Mouse (Mus musculus) midbrain, embryonic 12.5 days (tissue): ENCODE results near the gene Plcd3. TPM values are rescaled to one million over a fixed set of nuclear protein-coding genes. Genes with fewer than 3 reads are reported as not detected.

ENCODE experiments used
- ATAC-seq: fragments of 200-750 bp; cut with Nextera tagmentation; 2 replicates; pipeline ENCODE4 v1.8.0; 2017; ENCODE audit warnings: low read depth, moderate TSS enrichment, moderate library complexity; ENCODE audit not compliant: low FRiP score
- H3K27ac ChIP-seq: fragments of 300-500 bp; sonication (generic); replicated peaks from 2 replicates; pipeline ENCODE4 v1.5.1; 2016; ENCODE audit warnings: mild to moderate bottlenecking
- H3K27me3 ChIP-seq: fragments of 300-500 bp; sonication (generic); 2 replicates; pipeline ENCODE4 v1.6.1; 2016; ENCODE audit warnings: mild to moderate bottlenecking
- H3K36me3 ChIP-seq: fragments of 300-500 bp; sonication (generic); 2 replicates; pipeline ENCODE4 v1.6.1; 2016
- H3K4me1 ChIP-seq: fragments of 300-500 bp; sonication (generic); 2 replicates; pipeline ENCODE4 v1.6.1; 2016
- H3K4me2 ChIP-seq: fragments of 300-500 bp; sonication (generic); replicated peaks from 2 replicates; pipeline ENCODE4 v1.6.1; 2016; ENCODE audit warnings: mild to moderate bottlenecking, moderate library complexity
- H3K4me3 ChIP-seq: fragments of 300-500 bp; sonication (generic); 2 replicates; pipeline ENCODE4 v1.5.1; 2016; ENCODE audit warnings: mild to moderate bottlenecking
- H3K9ac ChIP-seq: fragments of 300-500 bp; sonication (generic); replicated peaks from 2 replicates; pipeline ENCODE4 v1.6.1; 2016; ENCODE audit warnings: mild to moderate bottlenecking, moderate library complexity
- H3K9me3 ChIP-seq: fragments of 300-500 bp; sonication (generic); 2 replicates; pipeline ENCODE4 v1.6.1; 2016; ENCODE audit warnings: mild to moderate bottlenecking
- WGBS: fragments of 180-500 bp; shearing (Covaris S2); methylation state at CpG from one replicate; pipeline ENCODE4 v1.1.7; 2016; 5-methylcytosine and 5-hydroxymethylcytosine counted together
- polyA plus RNA-seq: library from polyadenylated mRNA; unstranded; fragments of >200 nt; fragmentation: Nextera tagmentation; extraction: Ambion mirVana; gene quantifications from 2 replicates; pipeline ENCODE4 v1.2.1, GENCODE M21; 2016

Gene Plcd3
- polyA plus RNA-seq, 1 experiment from 2014 or later, result 1.1 TPM

DNA sequence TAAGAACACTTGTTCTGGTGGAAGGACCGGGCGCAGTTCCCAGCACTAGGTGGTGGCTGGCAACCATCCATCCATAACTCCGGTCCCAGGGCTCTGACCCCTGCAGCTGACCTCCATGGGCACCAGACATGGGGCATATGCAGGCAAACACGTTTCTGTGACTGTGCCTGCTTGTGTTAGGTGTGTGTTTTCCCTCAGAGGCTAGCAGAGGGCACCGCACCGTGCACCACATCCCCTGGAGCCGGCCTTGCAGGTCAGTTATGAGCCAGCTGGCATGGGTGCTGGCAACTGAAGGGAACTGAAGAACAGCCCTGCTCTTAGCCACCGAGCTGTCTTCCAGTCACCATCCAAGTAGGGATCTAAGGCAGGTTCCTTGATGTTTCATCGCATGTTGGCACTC, 51.3 kb downstream of the Plcd3 start:
- no peaks in the 10 kb centered on the region for H3K4me1 ChIP-seq
- H3K4me2 ChIP-seq, result no peak overlapping the region
- ATAC-seq, result no peak
- no peak overlapping the region for H3K27ac ChIP-seq
- peaks cover 68% of the 10 kb centered on the region for H3K36me3 ChIP-seq
- no peaks in the 10 kb centered on the region for H3K9me3 ChIP-seq
- H3K27me3 ChIP-seq, result no peaks in the 10 kb centered on the region
- H3K9ac ChIP-seq, result no peak overlapping the region
- 91% methylated on average over 9 of the region's 9 CpGs for WGBS
- no peak overlapping the region for H3K4me3 ChIP-seq

DNA sequence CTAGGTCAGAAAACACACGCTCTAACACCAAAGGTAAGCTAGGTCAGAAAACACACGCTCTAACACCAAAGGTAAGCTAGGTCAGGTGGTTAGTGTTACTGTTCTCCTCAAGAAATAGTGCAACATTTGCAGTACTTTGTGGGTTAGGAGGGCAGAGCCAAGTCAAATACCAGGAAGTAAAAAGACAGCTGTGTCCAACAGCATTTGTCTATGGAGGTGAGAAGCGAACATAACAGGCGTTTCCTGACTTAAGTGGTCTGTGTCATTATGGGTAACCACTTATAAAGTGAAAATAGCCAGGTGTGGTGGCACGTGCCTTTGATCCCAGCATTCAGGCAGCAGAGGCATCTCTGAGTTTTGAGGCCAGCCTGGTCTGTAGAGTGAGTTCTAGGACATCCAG, 51.8 kb downstream of the Plcd3 start:
- WGBS, result 92% methylated on average over 5 of the region's 5 CpGs
- no peak overlapping the region for H3K4me3 ChIP-seq
- no peak overlapping the region for H3K4me2 ChIP-seq
- no peak overlapping the region for H3K27ac ChIP-seq
- no peaks in the 10 kb centered on the region for H3K9me3 ChIP-seq
- no peak overlapping the region for H3K9ac ChIP-seq
- no peak for ATAC-seq
- H3K27me3 ChIP-seq, result no peaks in the 10 kb centered on the region
- no peaks in the 10 kb centered on the region for H3K4me1 ChIP-seq
- H3K36me3 ChIP-seq, result peaks cover 72% of the 10 kb centered on the region

DNA sequence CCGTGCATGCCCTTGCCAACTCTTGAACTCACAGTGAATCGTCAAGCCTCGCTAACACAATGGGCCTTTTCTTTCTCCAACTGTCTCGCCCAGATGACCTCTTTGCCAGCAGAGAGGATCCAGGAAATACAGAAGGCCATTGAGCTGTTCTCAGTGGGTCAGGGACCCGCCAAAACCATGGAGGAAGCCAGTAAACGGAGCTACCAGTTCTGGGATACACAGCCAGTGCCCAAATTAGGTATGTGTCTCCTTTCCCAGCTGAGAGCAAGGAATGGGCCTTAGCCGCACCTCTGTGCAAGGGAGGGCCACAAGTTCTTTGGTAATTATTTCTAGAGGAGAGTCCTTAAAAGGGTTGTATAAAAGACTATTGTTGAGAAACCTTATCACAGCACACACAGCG, 55.2 kb downstream of the Plcd3 start:
- 70% methylated on average over 8 of the region's 8 CpGs for WGBS
- H3K4me1 ChIP-seq, result no peaks in the 10 kb centered on the region
- peaks cover 64% of the 10 kb centered on the region for H3K36me3 ChIP-seq
- no peak overlapping the region for H3K4me2 ChIP-seq
- H3K9me3 ChIP-seq, result no peaks in the 10 kb centered on the region
- H3K27ac ChIP-seq, result no peak overlapping the region
- no peak overlapping the region for H3K9ac ChIP-seq
- no peak for ATAC-seq
- H3K4me3 ChIP-seq, result no peak overlapping the region
- H3K27me3 ChIP-seq, result no peaks in the 10 kb centered on the region

DNA sequence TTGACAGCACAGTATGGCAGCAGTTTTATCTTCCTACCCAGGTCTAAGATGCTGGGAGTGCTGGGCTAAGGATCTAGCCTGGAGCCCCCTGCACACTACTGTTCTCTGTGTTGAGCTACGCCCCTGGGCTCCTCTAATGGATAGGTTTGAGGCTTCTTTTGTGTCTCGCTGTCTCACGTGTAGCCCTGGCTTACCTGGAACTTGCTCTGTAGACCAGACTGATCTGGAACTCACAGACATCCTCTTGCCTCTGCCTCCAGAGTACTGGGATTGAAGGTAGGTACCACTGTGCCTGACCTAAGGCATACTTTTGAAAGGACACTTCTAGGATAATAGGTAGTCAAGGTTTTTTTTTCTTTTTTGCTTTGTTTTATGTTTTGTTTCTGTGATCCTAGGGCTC, 57.5 kb downstream of the Plcd3 start:
- no peak overlapping the region for H3K9ac ChIP-seq
- H3K4me3 ChIP-seq, result no peak overlapping the region
- H3K9me3 ChIP-seq, result no peaks in the 10 kb centered on the region
- ATAC-seq, result no peak
- no peak overlapping the region for H3K27ac ChIP-seq
- 93% methylated on average over 3 of the region's 3 CpGs for WGBS
- H3K27me3 ChIP-seq, result no peaks in the 10 kb centered on the region
- no peak overlapping the region for H3K4me2 ChIP-seq
- H3K4me1 ChIP-seq, result no peaks in the 10 kb centered on the region
- peaks cover 51% of the 10 kb centered on the region for H3K36me3 ChIP-seq

DNA sequence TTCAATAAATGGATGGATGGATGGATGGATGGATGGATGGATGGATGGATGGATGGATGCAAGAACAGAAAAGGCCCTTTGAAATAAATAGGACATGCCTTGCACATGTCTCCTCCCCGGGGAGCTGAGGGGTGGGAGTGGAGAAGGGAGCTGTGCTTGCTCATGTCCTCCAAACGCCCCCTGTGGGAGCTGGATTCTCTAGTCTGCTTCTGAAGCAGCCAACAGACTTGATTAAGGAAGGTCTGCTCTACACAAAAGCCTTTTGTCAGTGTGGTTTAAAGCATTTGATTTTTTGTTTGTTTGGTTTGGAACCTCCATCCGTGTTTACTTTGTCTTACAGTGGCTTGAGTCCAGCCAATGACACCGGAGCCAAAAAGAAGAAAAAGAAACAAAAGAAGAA, 58.6 kb downstream of the Plcd3 start:
- Histone ChIP-seq H3K27ac (no peak overlapping the region), H3K4me1 (no peaks in the 10 kb centered on the region), H3K9me3 (no peaks in the 10 kb centered on the region), H3K27me3 (no peaks in the 10 kb centered on the region), H3K9ac (no peak overlapping the region), H3K4me2 (no peak overlapping the region), H3K36me3 (peaks cover 57% of the 10 kb centered on the region), H3K4me3 (no peak overlapping the region)
- no peak for ATAC-seq
- WGBS, result 80% methylated on average over 4 of the region's 4 CpGs

DNA sequence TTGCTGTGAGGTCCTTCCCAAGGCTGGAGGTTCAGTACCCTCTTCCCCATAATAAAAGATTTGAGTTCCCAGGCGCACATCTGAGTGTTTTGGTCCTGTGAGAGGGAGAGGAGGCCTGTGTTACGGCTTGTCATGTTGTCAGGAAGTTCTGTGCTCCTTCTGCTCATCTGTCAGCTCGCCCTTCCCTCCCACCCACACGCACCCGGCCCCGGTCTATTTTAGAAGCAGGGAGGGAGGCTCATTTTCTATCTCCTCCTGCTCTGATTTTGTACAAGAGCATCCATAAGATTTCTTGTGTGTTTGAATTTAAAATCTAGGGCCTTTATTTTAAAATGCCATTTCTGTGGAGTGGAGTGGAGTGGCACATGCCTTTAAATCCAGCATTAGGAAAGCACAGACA, 63.4 kb downstream of the Plcd3 start:
- Histone ChIP-seq H3K27me3 (no peaks in the 10 kb centered on the region), H3K4me3 (no peak overlapping the region), H3K9ac (no peak overlapping the region), H3K27ac (no peak overlapping the region), H3K4me2 (no peak overlapping the region), H3K36me3 (peaks cover 13% of the 10 kb centered on the region), H3K4me1 (no peaks in the 10 kb centered on the region), H3K9me3 (no peaks in the 10 kb centered on the region)
- ATAC-seq, result no peak
- 96% methylated on average over 6 of the region's 6 CpGs for WGBS

DNA sequence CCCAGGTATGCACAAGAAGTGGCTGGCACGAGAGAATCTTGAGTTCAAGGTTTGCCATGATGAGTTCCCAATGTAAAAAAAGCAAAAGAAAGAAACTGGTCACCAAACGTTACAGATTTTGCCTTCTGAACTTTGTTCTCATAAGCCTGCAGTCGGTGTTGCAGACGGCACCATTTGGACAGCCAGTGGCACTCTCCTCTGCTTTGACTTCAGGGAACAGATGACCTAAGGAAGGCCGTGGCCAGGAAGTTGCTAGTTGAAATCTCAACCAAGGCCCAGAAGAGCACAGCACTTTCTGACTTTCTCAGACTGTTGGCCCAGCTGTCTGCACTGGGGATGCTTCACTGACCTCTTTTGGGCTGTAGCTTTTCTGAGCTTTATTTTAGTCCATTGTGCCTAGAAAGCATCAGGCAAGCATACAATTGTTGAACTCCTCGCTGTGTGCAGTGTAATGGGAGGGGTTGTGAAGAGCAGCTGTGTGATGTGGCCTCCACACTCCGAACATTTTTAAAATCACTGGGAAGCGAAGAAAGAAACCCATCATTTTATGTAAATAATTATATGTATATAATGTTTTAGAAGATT, 64.5 kb downstream of the Plcd3 start:
- Histone ChIP-seq H3K4me1 (no peaks in the 10 kb centered on the region), H3K36me3 (peaks cover 15% of the 10 kb centered on the region), H3K4me2 (no peak overlapping the region), H3K27me3 (no peaks in the 10 kb centered on the region), H3K27ac (no peak overlapping the region), H3K4me3 (no peak overlapping the region), H3K9me3 (no peaks in the 10 kb centered on the region), H3K9ac (no peak overlapping the region)
- no peak for ATAC-seq
- WGBS, result 90% methylated on average over 8 of the region's 8 CpGs

DNA sequence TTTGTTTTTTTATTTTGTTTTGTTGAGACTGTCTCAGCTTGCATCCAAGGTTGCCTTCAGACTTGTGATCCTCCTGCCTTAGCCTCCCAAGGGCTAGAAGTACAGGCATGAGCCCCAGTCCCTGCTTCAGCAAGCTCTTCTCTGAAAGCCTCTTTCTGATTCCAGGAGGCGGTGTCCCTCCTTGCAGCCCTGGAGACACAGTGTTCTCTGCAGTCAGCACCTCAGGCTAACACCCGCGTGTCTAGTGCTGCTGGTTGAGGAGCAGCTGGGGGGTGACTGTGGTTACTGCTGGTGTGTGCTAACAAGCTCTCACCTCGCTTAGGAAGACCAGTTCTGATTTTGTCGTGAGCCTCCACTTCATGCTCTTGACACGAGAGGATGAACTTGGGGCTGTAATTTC, 66.5 kb downstream of the Plcd3 start:
- Histone ChIP-seq H3K4me1 (peaks cover under 1% of the 10 kb centered on the region; the same call in 1 of the 2 replicates), H3K4me2 (no peak overlapping the region), H3K9ac (no peak overlapping the region), H3K27ac (no peak overlapping the region), H3K9me3 (no peaks in the 10 kb centered on the region), H3K36me3 (peaks cover 18% of the 10 kb centered on the region), H3K27me3 (no peaks in the 10 kb centered on the region), H3K4me3 (no peak overlapping the region)
- 88% methylated on average over 6 of the region's 6 CpGs for WGBS
- ATAC-seq, result no peak

DNA sequence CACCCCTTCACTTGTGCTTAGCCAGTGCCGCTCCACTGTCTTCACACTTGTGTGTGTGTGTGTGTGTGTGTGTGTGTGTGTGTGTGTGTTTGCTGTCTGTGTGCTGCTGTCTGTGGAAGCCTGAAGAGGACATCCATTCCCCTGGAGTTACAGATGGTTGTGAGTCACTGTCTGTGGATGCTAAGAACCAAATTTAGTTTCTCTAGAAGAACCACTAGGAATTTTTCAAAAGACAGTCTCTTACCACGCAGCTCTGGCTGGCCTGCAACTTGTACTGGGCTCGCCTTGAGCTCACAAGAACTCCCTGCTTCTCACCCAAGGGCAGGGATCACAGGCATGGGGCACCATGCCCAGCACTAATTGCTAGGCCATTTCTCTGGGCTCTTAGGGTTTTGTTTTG, 68.4 kb downstream of the Plcd3 start:
- Histone ChIP-seq H3K4me1 (peaks cover 11% of the 10 kb centered on the region), H3K4me2 (no peak overlapping the region), H3K9me3 (no peaks in the 10 kb centered on the region), H3K4me3 (no peak overlapping the region), H3K27ac (no peak overlapping the region), H3K36me3 (peaks cover 8% of the 10 kb centered on the region; the same call in 1 of the 2 replicates), H3K9ac (no peak overlapping the region), H3K27me3 (no peaks in the 10 kb centered on the region)
- WGBS, result 93% methylated on average over 3 of the region's 3 CpGs
- ATAC-seq, result no peak

DNA sequence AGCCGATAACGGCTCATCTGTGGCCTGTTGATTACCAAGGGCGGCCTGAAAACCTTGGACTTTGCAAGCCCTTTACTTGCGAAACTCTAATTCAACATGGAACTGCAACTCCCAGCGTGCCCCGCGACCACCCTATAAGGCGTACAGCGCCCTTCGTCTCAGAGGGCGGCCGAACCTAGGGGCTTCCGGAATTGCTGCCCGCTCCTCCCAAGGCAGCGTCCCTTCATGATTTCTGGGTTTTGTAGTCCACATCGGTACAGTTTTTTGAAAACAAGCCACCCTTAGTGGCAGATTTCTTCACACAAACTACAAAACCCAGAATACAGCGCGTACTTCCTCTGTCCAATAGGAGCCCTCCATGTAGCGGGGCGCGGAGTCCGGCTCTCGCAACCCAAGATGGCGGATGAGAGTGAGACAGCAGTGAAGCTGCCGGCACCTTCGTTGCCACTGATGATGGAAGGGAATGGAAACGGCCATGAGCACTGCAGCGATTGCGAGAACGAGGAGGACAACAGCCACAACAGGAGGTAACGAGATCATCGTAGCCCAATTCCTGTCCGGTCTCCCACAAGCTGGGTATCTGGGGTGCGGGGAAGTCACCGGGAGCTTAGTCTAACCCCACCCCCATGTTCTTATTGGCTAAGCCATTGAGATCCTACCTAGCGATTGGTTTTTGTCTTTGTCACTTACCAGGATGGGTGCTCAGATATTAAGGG, 73.1 kb downstream of the Plcd3 start, which contains the start of the genes Nmt1 and Dcakd:
TSS of gene Nmt1 (plus strand) at position 15 of the 716 bp plus-strand sequence.
TSS of gene Dcakd (minus strand) at position 158 of the 716 bp plus-strand sequence.
- peak within 1 kb of the TSS; percentile 74 for H3K4me3 ChIP-seq
- peak within 1 kb of the TSS; percentile 64 for H3K27ac ChIP-seq
- no peaks in the 10 kb centered on the region for H3K27me3 ChIP-seq
- H3K9ac ChIP-seq, result peak within 1 kb of the TSS; percentile 63
- peak within 1 kb of the TSS; percentile 74 for H3K4me2 ChIP-seq
- peaks cover 23% of the 10 kb centered on the region for H3K4me1 ChIP-seq
- no peaks in the 10 kb centered on the region for H3K9me3 ChIP-seq
- peak; percentile 99 for ATAC-seq
- peaks cover 18% of the 10 kb centered on the region for H3K36me3 ChIP-seq
- WGBS, result 0% methylated on average over 36 of the region's 36 CpGs

DNA sequence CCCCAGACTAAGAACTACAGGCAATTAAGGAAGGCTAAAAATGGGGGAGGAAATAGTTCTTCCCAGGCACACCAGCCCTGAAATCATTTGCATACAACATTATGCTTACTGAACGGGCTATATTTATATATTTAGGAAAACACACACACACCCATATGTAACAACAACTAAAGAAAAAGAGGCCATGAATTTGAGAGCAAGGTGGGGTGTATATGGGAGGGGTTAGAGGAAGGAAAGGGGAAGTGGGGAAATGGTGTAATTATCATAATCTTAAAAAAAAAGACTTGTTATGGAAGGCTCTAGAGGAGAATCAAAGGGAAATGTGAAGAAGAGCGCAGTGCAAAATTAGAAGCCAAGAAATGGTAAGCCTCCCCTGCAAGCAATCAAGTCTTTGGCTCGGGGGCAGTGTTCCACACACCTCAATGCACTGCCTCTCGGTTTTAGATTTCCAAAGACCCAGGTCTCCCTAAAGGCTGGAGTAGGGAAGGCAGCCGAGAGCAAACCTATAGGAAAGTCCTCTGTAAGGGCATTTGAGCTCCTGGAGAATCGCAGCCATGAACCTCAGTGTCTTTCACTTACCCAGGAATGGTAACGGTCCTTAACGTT, 73.8 kb downstream of the Plcd3 start:
- Histone ChIP-seq H3K9me3 (no peaks in the 10 kb centered on the region), H3K27ac (peak overlapping the region; percentile 52), H3K4me2 (peak overlapping the region; percentile 69), H3K4me3 (peak overlapping the region; percentile 74), H3K9ac (peak overlapping the region; percentile 63), H3K4me1 (peaks cover 23% of the 10 kb centered on the region), H3K36me3 (peaks cover 14% of the 10 kb centered on the region; the same call in 1 of the 2 replicates), H3K27me3 (no peaks in the 10 kb centered on the region)
- WGBS, result 16% methylated on average over 8 of the region's 8 CpGs
- no peak; the same call in 1 of the 2 replicates for ATAC-seq

DNA sequence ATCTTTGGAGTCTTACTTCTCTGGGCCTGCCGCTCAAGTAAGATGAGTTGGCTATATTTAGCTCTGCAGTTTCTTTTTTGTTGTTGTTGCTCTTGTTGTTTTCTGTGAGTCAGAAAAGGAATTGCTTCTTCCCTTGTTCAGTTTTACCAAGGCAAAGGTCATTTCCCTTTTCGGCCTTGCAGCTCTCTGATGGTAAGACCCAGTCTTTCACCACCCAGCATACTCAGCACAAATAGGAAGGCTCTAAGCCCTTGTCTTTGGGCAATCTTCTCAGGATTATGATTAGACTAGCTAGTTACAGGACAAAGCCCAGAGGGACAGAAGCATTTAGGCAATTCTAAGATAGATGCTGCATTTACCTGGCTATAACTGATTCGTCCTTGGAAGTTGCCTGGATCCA, 74.6 kb downstream of the Plcd3 start:
- H3K27me3 ChIP-seq, result no peaks in the 10 kb centered on the region
- H3K4me1 ChIP-seq, result peaks cover 23% of the 10 kb centered on the region
- no peak overlapping the region; the same call in 1 of the 2 replicates for H3K4me3 ChIP-seq
- 93% methylated on average over 3 of the region's 3 CpGs for WGBS
- H3K9ac ChIP-seq, result 0 out of 2 replicates have a peak overlapping the region, but pooled peaks have one; percentile 63
- H3K36me3 ChIP-seq, result peaks cover 14% of the 10 kb centered on the region; the same call in 1 of the 2 replicates
- H3K4me2 ChIP-seq, result peak overlapping the region; percentile 69; the same call in 1 of the 2 replicates
- no peak overlapping the region for H3K27ac ChIP-seq
- no peaks in the 10 kb centered on the region for H3K9me3 ChIP-seq
- ATAC-seq, result no peak
